Mouse (Mus musculus): Measurements from ENCODE around the gene Scgb1b30. TPM values are rescaled to one million over a fixed set of nuclear protein-coding genes. Genes with fewer than 3 reads are reported as not detected.

Gene Scgb1b30
- total RNA-seq, 1 experiment: not detected

DNA sequence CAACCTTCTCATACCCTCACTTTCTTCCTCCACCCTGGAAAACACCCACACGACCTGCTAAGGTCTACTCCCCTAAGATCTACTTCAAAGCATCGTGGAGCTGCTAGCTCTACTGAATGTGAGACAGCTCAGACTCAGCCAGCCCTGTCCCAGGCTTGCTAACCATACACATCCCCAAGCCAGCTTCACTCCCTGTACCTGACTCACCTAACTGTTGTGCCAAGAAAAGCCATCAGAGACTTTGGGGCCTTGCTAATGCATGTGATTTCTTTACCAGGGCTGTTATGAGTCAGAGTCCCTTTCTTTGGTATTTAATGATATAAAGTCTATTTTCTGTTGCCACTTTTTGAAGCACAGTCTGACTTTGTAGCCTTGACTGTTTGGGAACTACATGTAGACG, 35.9 kb downstream of the Scgb1b30 start:
- TF ChIP-seq MAFK (IDR thresholded peaks at IDR 0.05; ENCODE audit: insufficient read depth, low read depth, low read length): no peak
- no peak for TF ChIP-seq ZNF384 (IDR thresholded peaks at IDR 0.05; ENCODE audit: low read depth, low read length)
- TF ChIP-seq CHD2 (IDR thresholded peaks at IDR 0.05; ENCODE audit: low read depth, low read length): no peak
- TF ChIP-seq HCFC1 (IDR thresholded peaks at IDR 0.05; ENCODE audit: borderline replicate concordance, insufficient read depth, low read length): no peak
- TF ChIP-seq ZC3H11A (IDR thresholded peaks at IDR 0.05; ENCODE audit: borderline replicate concordance, low read depth, low read length): no peak
- no peak overlapping the region for H3K9ac ChIP-seq (ENCODE audit: insufficient read depth, low read depth, low read length, poor library complexity, severe bottlenecking)
- in situ Hi-C loops (cut with MboI; ENCODE audit: low sequenced_read_pairs in 2 of 2, unreplicated experiment in 2 of 2): no loop called here

GRCm38 (mm10) chr7:34131959-34132354, 36.7 kb downstream of the Scgb1b30 start:
- peaks cover 2 to 16% of the 10 kb centered on the region in 2 experiments; a peak in 3 of 4 replicates for H3K4me1 ChIP-seq (ENCODE audit: control insufficient read depth in 2 of 2, insufficient read depth in 2 of 2, low read length in 2 of 2, poor library complexity in 1 of 2)
- TF ChIP-seq MAFK (IDR thresholded peaks at IDR 0.05; ENCODE audit: insufficient read depth, low read depth, low read length): no peak
- no peak for TF ChIP-seq HCFC1 (IDR thresholded peaks at IDR 0.05; ENCODE audit: borderline replicate concordance, insufficient read depth, low read length)
- TF ChIP-seq ZC3H11A (IDR thresholded peaks at IDR 0.05; ENCODE audit: borderline replicate concordance, low read depth, low read length): no peak
- TF ChIP-seq ZNF384 (IDR thresholded peaks at IDR 0.05; ENCODE audit: low read depth, low read length): no peak
- no peak for TF ChIP-seq CHD2 (IDR thresholded peaks at IDR 0.05; ENCODE audit: low read depth, low read length)
- no peak overlapping the region for H3K9ac ChIP-seq (ENCODE audit: insufficient read depth, low read depth, low read length, poor library complexity, severe bottlenecking)
- in situ Hi-C loops (cut with MboI; ENCODE audit: low sequenced_read_pairs in 2 of 2, unreplicated experiment in 2 of 2): no loop called here
- peak overlapping the region; percentile 68 to 99 for H3K4me3 ChIP-seq (ENCODE audit: insufficient read depth in 1 of 2, low read depth in 1 of 2, low read length in 2 of 2, poor library complexity in 1 of 2, severe bottlenecking in 1 of 2)
- no peaks in the 10 kb centered on the region for H3K9me3 ChIP-seq (ENCODE audit: control insufficient read depth, insufficient read depth, low read depth, low read length)
- H3K36me3 ChIP-seq (ENCODE audit: control insufficient read depth, insufficient read depth, low read length, poor library complexity, severe bottlenecking): no peaks in the 10 kb centered on the region; the same call in 1 of the 2 replicates
- DNase-seq (ENCODE audit: low read depth, low spot score): no peak
- no peak overlapping the region for H3K27ac ChIP-seq (ENCODE audit: insufficient read depth, low read depth, low read length, poor library complexity, severe bottlenecking)

More for the DNA sequence above, 35.9 kb downstream of the Scgb1b30 start:
- Histone ChIP-seq H3K4me3 (ENCODE audit: insufficient read depth in 1 of 2, low read depth in 1 of 2, low read length in 2 of 2, poor library complexity in 1 of 2, severe bottlenecking in 1 of 2) (peak overlapping the region in 1 of 2 experiments; percentile 12; a peak in 1 of 4 replicates), H3K27ac (ENCODE audit: insufficient read depth, low read depth, low read length, poor library complexity, severe bottlenecking) (no peak overlapping the region), H3K36me3 (ENCODE audit: control insufficient read depth, insufficient read depth, low read length, poor library complexity, severe bottlenecking) (no peaks in the 10 kb centered on the region; the same call in 1 of the 2 replicates), H3K9me3 (ENCODE audit: control insufficient read depth, insufficient read depth, low read depth, low read length) (no peaks in the 10 kb centered on the region), H3K4me1 (ENCODE audit: control insufficient read depth in 2 of 2, insufficient read depth in 2 of 2, low read length in 2 of 2, poor library complexity in 1 of 2) (peaks cover 2 to 16% of the 10 kb centered on the region in 2 experiments; a peak in 3 of 4 replicates)
- DNase-seq (ENCODE audit: low read depth, low spot score): no peak

GRCm38 (mm10) chr7:34132355-34133079, 37.3 kb downstream of the Scgb1b30 start:
- in situ Hi-C loops (cut with MboI; ENCODE audit: low sequenced_read_pairs in 2 of 2, unreplicated experiment in 2 of 2): no loop called here
- H3K36me3 ChIP-seq (ENCODE audit: control insufficient read depth, insufficient read depth, low read length, poor library complexity, severe bottlenecking): no peaks in the 10 kb centered on the region; the same call in 1 of the 2 replicates
- H3K9me3 ChIP-seq (ENCODE audit: control insufficient read depth, insufficient read depth, low read depth, low read length): no peaks in the 10 kb centered on the region
- no peak for DNase-seq (ENCODE audit: low read depth, low spot score)
- peak overlapping the region; percentile 98 for H3K9ac ChIP-seq (ENCODE audit: insufficient read depth, low read depth, low read length, poor library complexity, severe bottlenecking)
- H3K4me1 ChIP-seq (ENCODE audit: control insufficient read depth in 2 of 2, insufficient read depth in 2 of 2, low read length in 2 of 2, poor library complexity in 1 of 2): peaks cover 2 to 16% of the 10 kb centered on the region in 2 experiments; a peak in 3 of 4 replicates
- peak overlapping the region; percentile 68 to 99 for H3K4me3 ChIP-seq (ENCODE audit: insufficient read depth in 1 of 2, low read depth in 1 of 2, low read length in 2 of 2, poor library complexity in 1 of 2, severe bottlenecking in 1 of 2)
- no peak for TF ChIP-seq MAFK (IDR thresholded peaks at IDR 0.05; ENCODE audit: insufficient read depth, low read depth, low read length)
- no peak for TF ChIP-seq ZNF384 (IDR thresholded peaks at IDR 0.05; ENCODE audit: low read depth, low read length)
- no peak for TF ChIP-seq HCFC1 (IDR thresholded peaks at IDR 0.05; ENCODE audit: borderline replicate concordance, insufficient read depth, low read length)
- no peak for TF ChIP-seq ZC3H11A (IDR thresholded peaks at IDR 0.05; ENCODE audit: borderline replicate concordance, low read depth, low read length)
- TF ChIP-seq CHD2 (IDR thresholded peaks at IDR 0.05; ENCODE audit: low read depth, low read length): no peak
- H3K27ac ChIP-seq (ENCODE audit: insufficient read depth, low read depth, low read length, poor library complexity, severe bottlenecking): peak overlapping the region; percentile 73

- Histone ChIP-seq H3K4me1 (ENCODE audit: control insufficient read depth in 2 of 2, insufficient read depth in 2 of 2, low read length in 2 of 2, poor library complexity in 1 of 2) (peaks cover 2 to 16% of the 10 kb centered on the region in 2 experiments; a peak in 3 of 4 replicates), H3K9ac (ENCODE audit: insufficient read depth, low read depth, low read length, poor library complexity, severe bottlenecking) (peak within 1 kb of the TSS; percentile 98), H3K9me3 (ENCODE audit: control insufficient read depth, insufficient read depth, low read depth, low read length) (no peaks in the 10 kb centered on the region), H3K36me3 (ENCODE audit: control insufficient read depth, insufficient read depth, low read length, poor library complexity, severe bottlenecking) (no peaks in the 10 kb centered on the region; the same call in 1 of the 2 replicates), H3K4me3 (ENCODE audit: insufficient read depth in 1 of 2, low read depth in 1 of 2, low read length in 2 of 2, poor library complexity in 1 of 2, severe bottlenecking in 1 of 2) (peak within 1 kb of the TSS; percentile 68 to 99), H3K27ac (ENCODE audit: insufficient read depth, low read depth, low read length, poor library complexity, severe bottlenecking) (peak within 1 kb of the TSS; percentile 73)
- in situ Hi-C loops (cut with MboI; ENCODE audit: low sequenced_read_pairs in 2 of 2, unreplicated experiment in 2 of 2): no loop called here
- peak; percentile 61 for DNase-seq (ENCODE audit: low read depth, low spot score)
- no peak for TF ChIP-seq CHD2 (IDR thresholded peaks at IDR 0.05; ENCODE audit: low read depth, low read length)
- no peak for TF ChIP-seq ZNF384 (IDR thresholded peaks at IDR 0.05; ENCODE audit: low read depth, low read length)
- TF ChIP-seq ZC3H11A (IDR thresholded peaks at IDR 0.05; ENCODE audit: borderline replicate concordance, low read depth, low read length): no peak
- TF ChIP-seq MAFK (IDR thresholded peaks at IDR 0.05; ENCODE audit: insufficient read depth, low read depth, low read length): no peak
- TF ChIP-seq HCFC1 (IDR thresholded peaks at IDR 0.05; ENCODE audit: borderline replicate concordance, insufficient read depth, low read length): no peak
Measured at GRCm38 (mm10) chr7:34133117-34133762, 38.0 kb downstream of the Scgb1b30 start, which contains the start of gene Wtip. TSS of gene Wtip (minus strand) at chr7:34133268.

Data from ES-E14 (cell line).